Mouse (Mus musculus) stomach, embryonic 14.5 days (tissue): ENCODE data around the gene Cluap1. TPM values are rescaled to one million over a fixed set of nuclear protein-coding genes. Genes with fewer than 3 reads are reported as not detected.

ENCODE experiments used
- ATAC-seq: fragments of 200-750 bp; cut with Nextera tagmentation; 2 replicates; pipeline ENCODE4 v1.8.0; 2017; ENCODE audit warnings: low read depth, moderate TSS enrichment; ENCODE audit not compliant: insufficient number of reproducible peaks, insufficient read depth, low FRiP score
- H3K27ac ChIP-seq: fragments of 300-500 bp; sonication (generic); 2 replicates; pipeline ENCODE4 v1.5.1; 2014; ENCODE audit warnings: mild to moderate bottlenecking, low read length, moderate library complexity, mixed read lengths
- H3K27me3 ChIP-seq: fragments of 300-500 bp; sonication (generic); 2 replicates; pipeline ENCODE4 v1.6.1; 2014; ENCODE audit warnings: low read length, control low read depth, mixed read lengths; ENCODE audit not compliant: control insufficient read depth, insufficient read depth
- H3K36me3 ChIP-seq: fragments of 300-500 bp; sonication (generic); 2 replicates; pipeline ENCODE4 v1.6.1; 2014; ENCODE audit warnings: mild to moderate bottlenecking, control low read depth, low read length, moderate library complexity, mixed read lengths; ENCODE audit not compliant: control insufficient read depth, insufficient read depth
- H3K4me1 ChIP-seq: fragments of 300-500 bp; sonication (generic); 2 replicates; pipeline ENCODE4 v1.6.1; 2014; ENCODE audit warnings: low read length, control low read depth, mixed read lengths; ENCODE audit not compliant: control insufficient read depth, insufficient read depth
- H3K4me2 ChIP-seq: fragments of 300-500 bp; sonication (generic); replicated peaks from 2 replicates; pipeline ENCODE4 v1.6.1; 2014; ENCODE audit warnings: low read depth, low read length, control low read depth
- H3K4me3 ChIP-seq: fragments of 300-500 bp; sonication (generic); 2 replicates; pipeline ENCODE4 v1.5.1; 2014; ENCODE audit warnings: low read depth, low read length, control low read depth
- H3K9ac ChIP-seq: fragments of 300-500 bp; sonication (generic); replicated peaks from 2 replicates; pipeline ENCODE4 v1.6.1; 2014; ENCODE audit warnings: low read depth, mild to moderate bottlenecking, control low read depth, low read length, moderate library complexity, mixed read lengths
- H3K9me3 ChIP-seq: fragments of 300-500 bp; sonication (generic); 2 replicates; pipeline ENCODE4 v1.6.1; 2016; ENCODE audit warnings: low read depth, low read length, control low read depth; ENCODE audit not compliant: control insufficient read depth
- WGBS: fragments of 180-500 bp; shearing (Covaris S2); extraction: QIAGEN DNeasy Blood & Tissue Kit; methylation state at CpG from one replicate; pipeline ENCODE4 v1.1.7; 2014; 5-methylcytosine and 5-hydroxymethylcytosine counted together
- polyA plus RNA-seq: library from polyadenylated mRNA; unstranded; fragments of >200 nt; fragmentation: Nextera tagmentation; extraction: Ambion mirVana; gene quantifications from 2 replicates; pipeline ENCODE4 v1.2.1, GENCODE M21; 2014

Cluap1 gene
- polyA plus RNA-seq, 1 experiment from 2014 or later = 28.9 TPM

GRCm38 (mm10) chr16:3891621-3892295 lies 16.8 kb upstream of the Cluap1 start:
- Histone ChIP-seq H3K36me3 (no peaks in the 10 kb centered on the region), H3K9ac (no peak overlapping the region), H3K4me2 (no peak overlapping the region), H3K27me3 (no peaks in the 10 kb centered on the region), H3K9me3 (no peaks in the 10 kb centered on the region), H3K27ac (no peak overlapping the region), H3K4me1 (no peaks in the 10 kb centered on the region), H3K4me3 (no peak overlapping the region)
- 91% methylated on average over 14 of the region's 14 CpGs for WGBS
- no peak for ATAC-seq

- H3K4me2 ChIP-seq = no peak overlapping the region
- H3K9ac ChIP-seq = no peak overlapping the region
- no peaks in the 10 kb centered on the region for H3K9me3 ChIP-seq
- no peak overlapping the region for H3K4me3 ChIP-seq
- H3K27me3 ChIP-seq = no peaks in the 10 kb centered on the region
- no peaks in the 10 kb centered on the region for H3K4me1 ChIP-seq
- H3K36me3 ChIP-seq = peaks cover 14% of the 10 kb centered on the region
- 64% methylated on average over 3 of the region's 3 CpGs for WGBS
- no peak overlapping the region for H3K27ac ChIP-seq
- ATAC-seq = no peak
Observed at GRCm38 (mm10) chr16:3893739-3894138, 14.9 kb upstream of the Cluap1 start.

DNA sequence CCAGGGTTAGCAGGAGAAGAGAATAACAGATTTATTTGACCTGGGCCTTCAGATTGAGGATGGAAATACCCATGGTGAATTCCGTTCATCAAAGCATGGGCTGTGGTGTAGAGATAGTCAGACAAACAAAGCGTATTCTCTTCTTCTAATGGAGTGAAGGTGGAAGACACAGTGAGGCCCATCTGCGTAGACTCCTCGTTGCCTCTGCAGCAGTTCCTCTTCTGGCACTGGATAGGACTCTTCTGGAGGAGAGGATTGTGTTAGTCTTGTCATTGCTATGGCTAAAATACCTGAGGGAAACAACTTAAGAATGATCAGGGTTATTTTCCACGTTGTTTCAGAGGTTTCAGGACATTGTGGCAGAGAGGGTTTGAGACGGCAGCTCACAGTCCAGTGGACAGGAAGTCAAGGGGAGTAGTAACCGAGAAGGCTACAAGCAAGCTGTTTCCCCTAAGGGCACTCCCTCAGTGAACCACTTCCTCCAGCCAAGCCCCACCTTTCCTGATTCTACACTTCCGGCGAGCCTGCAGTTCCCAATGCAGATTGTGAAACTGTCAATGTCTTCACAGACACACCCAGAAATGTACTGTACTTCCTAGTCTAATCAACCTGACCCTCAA lies 13.3 kb upstream of the Cluap1 start:
- ATAC-seq = no peak
- no peaks in the 10 kb centered on the region for H3K27me3 ChIP-seq

DNA sequence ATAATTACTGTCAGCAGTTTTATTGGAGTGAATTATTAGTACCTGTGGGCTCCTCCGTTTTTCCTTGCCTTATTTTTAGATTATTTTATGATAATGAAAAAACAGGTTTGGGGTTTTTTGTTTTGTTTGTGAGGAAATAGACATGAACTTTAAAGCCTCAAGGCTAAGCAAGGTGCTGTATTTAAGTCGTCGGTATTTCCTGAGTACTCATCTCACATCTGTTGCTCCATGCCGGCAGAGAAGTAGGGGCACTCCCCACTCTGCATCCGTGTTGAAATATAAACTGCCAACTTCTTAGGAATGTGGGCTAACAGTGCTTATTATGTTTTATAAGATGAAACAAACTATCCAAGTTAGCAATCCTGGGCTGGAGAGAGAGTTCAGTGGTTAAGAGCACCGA lies 12.6 kb upstream of the Cluap1 start:
- peaks cover 34% of the 10 kb centered on the region for H3K36me3 ChIP-seq
- no peak overlapping the region for H3K9ac ChIP-seq
- WGBS = 82% methylated on average over 6 of the region's 6 CpGs
- H3K27ac ChIP-seq = no peak overlapping the region
- no peaks in the 10 kb centered on the region for H3K4me1 ChIP-seq
- no peak overlapping the region for H3K4me2 ChIP-seq
- no peak overlapping the region for H3K4me3 ChIP-seq
- no peaks in the 10 kb centered on the region for H3K9me3 ChIP-seq
- no peak for ATAC-seq
- no peaks in the 10 kb centered on the region for H3K27me3 ChIP-seq

More for the DNA sequence above, 13.3 kb upstream of the Cluap1 start:
- 77% methylated on average over 9 of the region's 9 CpGs for WGBS
- H3K9ac ChIP-seq = no peak overlapping the region
- no peaks in the 10 kb centered on the region for H3K9me3 ChIP-seq
- H3K36me3 ChIP-seq = peaks cover 28% of the 10 kb centered on the region
- peak overlapping the region; percentile 17; the same call in 1 of the 2 replicates for H3K27ac ChIP-seq
- no peak overlapping the region for H3K4me2 ChIP-seq
- H3K4me3 ChIP-seq = no peak overlapping the region
- no peaks in the 10 kb centered on the region for H3K4me1 ChIP-seq

GRCm38 (mm10) chr16:3896553-3896952 lies 12.0 kb upstream of the Cluap1 start:
- 81% methylated on average over 1 of the region's 1 CpGs for WGBS
- no peak overlapping the region for H3K4me2 ChIP-seq
- no peak for ATAC-seq

DNA sequence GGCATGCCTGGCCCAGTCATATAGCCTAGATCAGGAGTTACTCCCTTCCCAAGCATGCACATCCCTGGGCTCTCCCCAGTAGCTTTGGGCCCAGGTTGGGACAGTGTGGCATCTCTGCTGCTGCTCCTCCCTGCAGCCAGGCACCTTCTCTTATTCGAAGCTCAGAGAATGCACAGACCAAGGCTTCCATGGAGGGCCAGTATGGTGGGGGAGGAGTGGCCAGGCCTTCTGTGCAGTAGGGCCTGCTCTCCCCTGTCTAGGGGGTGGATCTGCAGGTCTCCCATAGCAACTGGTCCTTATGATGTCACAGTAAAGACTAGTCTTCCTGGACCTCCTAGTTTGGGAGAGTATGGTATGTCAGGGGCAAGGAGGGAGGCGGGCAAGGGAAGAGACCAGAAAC lies 1.1 kb upstream of the Cluap1 start:
- Histone ChIP-seq H3K9ac (no peak overlapping the region), H3K4me1 (peaks cover 4% of the 10 kb centered on the region; the same call in 1 of the 2 replicates), H3K27ac (no peak overlapping the region), H3K27me3 (no peaks in the 10 kb centered on the region), H3K4me2 (no peak overlapping the region), H3K36me3 (peaks cover 18% of the 10 kb centered on the region), H3K4me3 (no peak overlapping the region), H3K9me3 (no peaks in the 10 kb centered on the region)
- no peak for ATAC-seq
- 67% methylated on average over 2 of the region's 2 CpGs for WGBS

More at GRCm38 (mm10) chr16:3896553-3896952, 12.0 kb upstream of the Cluap1 start:
- H3K9me3 ChIP-seq = no peaks in the 10 kb centered on the region
- H3K36me3 ChIP-seq = peaks cover 39% of the 10 kb centered on the region
- no peaks in the 10 kb centered on the region for H3K4me1 ChIP-seq
- H3K9ac ChIP-seq = no peak overlapping the region
- H3K27me3 ChIP-seq = no peaks in the 10 kb centered on the region
- no peak overlapping the region for H3K27ac ChIP-seq
- no peak overlapping the region for H3K4me3 ChIP-seq

- H3K9ac ChIP-seq = peak overlapping the region; percentile 54
- H3K4me2 ChIP-seq = peak overlapping the region; percentile 57
- no peaks in the 10 kb centered on the region for H3K27me3 ChIP-seq
- peaks cover 4% of the 10 kb centered on the region; the same call in 1 of the 2 replicates for H3K4me1 ChIP-seq
- no peaks in the 10 kb centered on the region for H3K9me3 ChIP-seq
- WGBS = 6% methylated on average over 20 of the region's 20 CpGs
- peak overlapping the region; percentile 66; the same call in 1 of the 2 replicates for H3K27ac ChIP-seq
- H3K4me3 ChIP-seq = peak overlapping the region; percentile 45
- no peak for ATAC-seq
- peaks cover 19% of the 10 kb centered on the region for H3K36me3 ChIP-seq
Observed at GRCm38 (mm10) chr16:3909118-3909517, 517 bp downstream of the Cluap1 start.

GRCm38 (mm10) chr16:3920756-3921155 lies 12.2 kb downstream of the Cluap1 start:
- Histone ChIP-seq H3K4me1 (no peaks in the 10 kb centered on the region), H3K9me3 (no peaks in the 10 kb centered on the region), H3K36me3 (peaks cover 36% of the 10 kb centered on the region), H3K4me2 (no peak overlapping the region), H3K9ac (no peak overlapping the region), H3K27ac (no peak overlapping the region), H3K27me3 (no peaks in the 10 kb centered on the region), H3K4me3 (no peak overlapping the region)
- ATAC-seq = no peak
- 89% methylated on average over 2 of the region's 2 CpGs for WGBS
